Mouse (Mus musculus) myocyte (in vitro differentiated cells): ENCODE measurements around the gene Pde4d. TPM values are rescaled to one million over a fixed set of nuclear protein-coding genes. Genes with fewer than 3 reads are reported as not detected.

Source experiments
- H3K27me3 ChIP-seq: one replicate; pipeline ENCODE4 v1.6.1; 2011; ENCODE audit not compliant: control insufficient read depth, insufficient read depth, insufficient read length
- H3K36me3 ChIP-seq: one replicate; pipeline ENCODE4 v1.6.1; 2011; ENCODE audit not compliant: control insufficient read depth, insufficient read depth
- H3K4me2 ChIP-seq: one replicate; pipeline ENCODE4 v1.6.1; 2011; ENCODE audit warnings: low read depth, control low read depth
- H3K4me3 ChIP-seq: one replicate; pipeline ENCODE4 v1.5.1; 2011; ENCODE audit warnings: mild to moderate bottlenecking, control low read depth, moderate library complexity
- H3K79me2 ChIP-seq: one replicate; pipeline ENCODE4 v1.6.1; 2011; ENCODE audit not compliant: control insufficient read depth, insufficient read depth
- H3ac ChIP-seq: one replicate; pipeline ENCODE4 v1.6.1; 2011; ENCODE audit not compliant: control insufficient read depth, insufficient read length
- CEBPB ChIP-seq: IDR thresholded peaks from 2 replicates; pipeline ENCODE4 v1.6.1; 2011; ENCODE audit warnings: mild to moderate bottlenecking, moderate library complexity; ENCODE audit not compliant: poor library complexity, insufficient read depth, severe bottlenecking
- E2F4 ChIP-seq: IDR thresholded peaks from one replicate; pipeline ENCODE4 v1.6.1; 2011; ENCODE audit warnings: mild to moderate bottlenecking, control low read depth, moderate library complexity; ENCODE audit not compliant: insufficient read depth
- MAX ChIP-seq: IDR thresholded peaks from one replicate; pipeline ENCODE4 v1.6.1; 2011; ENCODE audit warnings: low read depth, mild to moderate bottlenecking, control low read depth
- MYOD1 ChIP-seq, 3 experiments: IDR thresholded peaks; one replicate each; pipeline ENCODE4 v1.6.1; 2011; ENCODE audit warnings: control low read depth in 2 of 3, low read depth in 2 of 3, mild to moderate bottlenecking in 2 of 3, moderate library complexity in 1 of 3; ENCODE audit not compliant: insufficient read length in 2 of 3, control insufficient read depth in 1 of 3
- MYOG ChIP-seq, 3 experiments: IDR thresholded peaks; one replicate each; pipeline ENCODE4 v1.6.1; 2011; ENCODE audit warnings: control low read depth in 2 of 3, low read depth in 2 of 3, mild to moderate bottlenecking in 2 of 3; ENCODE audit not compliant: insufficient read length in 2 of 3, control insufficient read depth in 1 of 3, insufficient read depth in 1 of 3
- POLR2A ChIP-seq: IDR thresholded peaks from one replicate; pipeline ENCODE4 v1.6.1; 2011; ENCODE audit warnings: low read depth, mild to moderate bottlenecking, control low read depth, moderate library complexity; ENCODE audit not compliant: insufficient read length
- POLR2AphosphoS2 ChIP-seq: IDR thresholded peaks from one replicate; pipeline ENCODE4 v1.6.1; 2011; ENCODE audit warnings: low read depth, control low read depth; ENCODE audit not compliant: insufficient read length
- REST ChIP-seq: IDR thresholded peaks from one replicate; pipeline ENCODE4 v1.6.1; 2011; ENCODE audit warnings: mild to moderate bottlenecking, control low read depth, moderate library complexity; ENCODE audit not compliant: insufficient read depth, insufficient read length
- SRF ChIP-seq: IDR thresholded peaks from one replicate; pipeline ENCODE4 v1.6.1; 2011; ENCODE audit warnings: low read depth; ENCODE audit not compliant: control insufficient read depth, insufficient read length
- TCF12 ChIP-seq: IDR thresholded peaks from one replicate; pipeline ENCODE4 v1.6.1; 2011; ENCODE audit warnings: mild to moderate bottlenecking, control low read depth; ENCODE audit not compliant: poor library complexity, insufficient read depth, severe bottlenecking
- TCF3 ChIP-seq: IDR thresholded peaks from one replicate; pipeline ENCODE4 v1.6.1; 2011; ENCODE audit warnings: low read depth, control low read depth; ENCODE audit not compliant: insufficient read length
- USF1 ChIP-seq: IDR thresholded peaks from one replicate; pipeline ENCODE4 v1.6.1; 2011; ENCODE audit warnings: low read depth, mild to moderate bottlenecking, control low read depth, moderate library complexity
- polyA plus RNA-seq: library from polyadenylated mRNA; unstranded; fragments of >200 nt; fragmentation: generic; extraction: Trizol; gene quantifications from one replicate; pipeline ENCODE4 v1.2.1, GENCODE M21; 2012; ENCODE audit warnings: missing spikeins

Gene Pde4d
- polyA plus RNA-seq, 1 experiment = 8.2 TPM

GRCm38 (mm10) chr13:109402936-109403335 is 953.2 kb downstream of the Pde4d start:
- H3K4me2 ChIP-seq = no peak overlapping the region
- no peaks in the 10 kb centered on the region for H3K36me3 ChIP-seq
- TF ChIP-seq MYOD1 (IDR thresholded peaks at IDR 0.05; ENCODE audit: control insufficient read depth in 1 of 3, insufficient read length in 2 of 3, low read depth in 2 of 3) (no peak), CEBPB (no peak), POLR2AphosphoS2 (no peak), POLR2A (no peak), USF1 (no peak), MYOG (IDR thresholded peaks at IDR 0.05; ENCODE audit: control insufficient read depth in 1 of 3, insufficient read depth in 1 of 3, insufficient read length in 2 of 3, low read depth in 2 of 3) (no peak), MAX (no peak), E2F4 (no peak), SRF (no peak), TCF12 (no peak), REST (no peak), TCF3 (no peak)
- no peak overlapping the region for H3K4me3 ChIP-seq
- no peaks in the 10 kb centered on the region for H3K27me3 ChIP-seq
- no peak overlapping the region for H3ac ChIP-seq
- no peaks in the 10 kb centered on the region for H3K79me2 ChIP-seq

- H3K27me3 ChIP-seq = no peaks in the 10 kb centered on the region
- no peaks in the 10 kb centered on the region for H3K79me2 ChIP-seq
- H3K36me3 ChIP-seq = no peaks in the 10 kb centered on the region
- TF ChIP-seq CEBPB = no peak
- no peak for TF ChIP-seq MYOG (IDR thresholded peaks at IDR 0.05; ENCODE audit: control insufficient read depth in 1 of 3, insufficient read depth in 1 of 3, insufficient read length in 2 of 3, low read depth in 2 of 3)
- no peak for TF ChIP-seq MYOD1 (IDR thresholded peaks at IDR 0.05; ENCODE audit: control insufficient read depth in 1 of 3, insufficient read length in 2 of 3, low read depth in 2 of 3)
- no peak for TF ChIP-seq USF1
- TF ChIP-seq TCF3 = no peak
- TF ChIP-seq MAX = no peak
- TF ChIP-seq POLR2A = no peak
- TF ChIP-seq TCF12 = no peak
- H3K4me2 ChIP-seq = no peak overlapping the region
- H3ac ChIP-seq = no peak overlapping the region
- H3K4me3 ChIP-seq = no peak overlapping the region
Measured at GRCm38 (mm10) chr13:109406341-109406740, 956.6 kb downstream of the Pde4d start.

GRCm38 (mm10) chr13:109407371-109407770 is 957.6 kb downstream of the Pde4d start:
- H3ac ChIP-seq = no peak overlapping the region
- H3K27me3 ChIP-seq = no peaks in the 10 kb centered on the region
- no peaks in the 10 kb centered on the region for H3K36me3 ChIP-seq
- H3K4me3 ChIP-seq = no peak overlapping the region
- no peak overlapping the region for H3K4me2 ChIP-seq
- no peaks in the 10 kb centered on the region for H3K79me2 ChIP-seq
- TF ChIP-seq POLR2AphosphoS2 = no peak
- no peak for TF ChIP-seq MAX
- no peak for TF ChIP-seq E2F4
- no peak for TF ChIP-seq MYOD1 (IDR thresholded peaks at IDR 0.05; ENCODE audit: control insufficient read depth in 1 of 3, insufficient read length in 2 of 3, low read depth in 2 of 3)
- no peak for TF ChIP-seq SRF
- no peak for TF ChIP-seq MYOG (IDR thresholded peaks at IDR 0.05; ENCODE audit: control insufficient read depth in 1 of 3, insufficient read depth in 1 of 3, insufficient read length in 2 of 3, low read depth in 2 of 3)
- TF ChIP-seq USF1 = no peak
- TF ChIP-seq REST = no peak
- TF ChIP-seq TCF12 = no peak
- TF ChIP-seq TCF3 = no peak
- TF ChIP-seq POLR2A = no peak
- TF ChIP-seq CEBPB = no peak

GRCm38 (mm10) chr13:109420426-109420825 is 970.7 kb downstream of the Pde4d start:
- TF ChIP-seq TCF12 = no peak
- TF ChIP-seq SRF = no peak
- no peak for TF ChIP-seq MYOG (IDR thresholded peaks at IDR 0.05; ENCODE audit: control insufficient read depth in 1 of 3, insufficient read depth in 1 of 3, insufficient read length in 2 of 3, low read depth in 2 of 3)
- TF ChIP-seq POLR2A = no peak
- no peak for TF ChIP-seq POLR2AphosphoS2
- no peak for TF ChIP-seq TCF3
- no peak for TF ChIP-seq CEBPB
- TF ChIP-seq USF1 = no peak
- no peak for TF ChIP-seq MAX
- TF ChIP-seq E2F4 = no peak
- TF ChIP-seq MYOD1 (IDR thresholded peaks at IDR 0.05; ENCODE audit: control insufficient read depth in 1 of 3, insufficient read length in 2 of 3, low read depth in 2 of 3) = no peak
- Histone ChIP-seq H3K36me3 (no peaks in the 10 kb centered on the region), H3K79me2 (no peaks in the 10 kb centered on the region), H3K27me3 (no peaks in the 10 kb centered on the region), H3K4me2 (no peak overlapping the region), H3ac (no peak overlapping the region), H3K4me3 (no peak overlapping the region)

GRCm38 (mm10) chr13:109424906-109425305 is 975.2 kb downstream of the Pde4d start:
- H3K4me3 ChIP-seq = no peak overlapping the region
- H3K79me2 ChIP-seq = no peaks in the 10 kb centered on the region
- TF ChIP-seq MYOG (IDR thresholded peaks at IDR 0.05; ENCODE audit: control insufficient read depth in 1 of 3, insufficient read depth in 1 of 3, insufficient read length in 2 of 3, low read depth in 2 of 3) (no peak), TCF3 (no peak), REST (no peak), MAX (no peak), USF1 (no peak), MYOD1 (IDR thresholded peaks at IDR 0.05; ENCODE audit: control insufficient read depth in 1 of 3, insufficient read length in 2 of 3, low read depth in 2 of 3) (no peak), E2F4 (no peak), CEBPB (no peak), SRF (no peak), POLR2A (no peak), POLR2AphosphoS2 (no peak), TCF12 (no peak)
- H3K4me2 ChIP-seq = no peak overlapping the region
- no peaks in the 10 kb centered on the region for H3K27me3 ChIP-seq
- H3K36me3 ChIP-seq = no peaks in the 10 kb centered on the region
- no peak overlapping the region for H3ac ChIP-seq
